Mouse (Mus musculus): ENCODE measurements at regions not wholly inside any gene's neighbourhood (a gene's known extent, or its start where the extent isn't known, plus 50 kb on each side); places are given as distances from the start of the nearest gene placed in this dataset.
"Not testable (repeated sequence)": the region's sequence is repeated elsewhere in the genome, so short reads cannot be mapped to it uniquely, and the experiment has no call there.

DNA sequence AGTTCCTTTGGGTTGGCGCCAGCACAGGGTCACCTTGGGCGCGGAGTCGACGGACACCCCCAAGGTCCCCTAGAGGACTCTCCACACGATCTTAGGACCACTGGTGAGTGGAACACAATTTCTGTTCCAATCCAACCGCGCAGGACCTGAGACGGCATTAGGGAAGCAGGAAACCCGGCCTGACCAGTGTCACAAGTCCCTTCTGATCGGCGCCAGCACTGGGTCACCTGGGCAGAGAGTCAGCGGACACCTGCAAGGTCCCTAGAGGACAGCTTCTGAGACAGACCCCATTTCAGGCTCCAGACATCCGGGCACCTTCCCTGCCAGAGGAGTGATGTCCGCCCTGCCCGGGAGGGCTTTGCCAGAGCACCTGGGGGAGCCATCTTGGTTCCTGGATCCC, 74.2 kb upstream of the Cdh13 start:
- DNase-seq (ENCODE audit: low spot score) = not testable (repeated sequence)

DNA sequence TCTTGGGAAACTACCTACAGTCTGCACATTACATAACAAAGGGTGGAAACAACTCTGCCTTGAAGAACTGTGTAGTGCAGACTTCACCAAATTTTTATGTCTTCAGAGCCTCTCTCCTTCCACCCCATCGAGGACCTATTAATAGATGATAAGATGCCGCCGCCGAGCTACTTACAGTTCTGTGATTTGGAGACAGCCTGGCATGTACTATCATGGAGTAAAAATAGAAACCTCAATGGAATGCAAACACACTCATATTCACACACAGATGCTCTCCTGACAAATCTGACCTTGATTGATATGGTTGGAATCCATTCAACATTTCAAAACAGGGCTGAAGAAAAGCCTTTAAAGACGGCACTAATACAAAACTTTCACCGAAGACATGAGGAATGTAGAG, 92.7 kb upstream of the Cdh13 start:
- DNase-seq (ENCODE audit: low spot score) = peak; percentile 29

DNA sequence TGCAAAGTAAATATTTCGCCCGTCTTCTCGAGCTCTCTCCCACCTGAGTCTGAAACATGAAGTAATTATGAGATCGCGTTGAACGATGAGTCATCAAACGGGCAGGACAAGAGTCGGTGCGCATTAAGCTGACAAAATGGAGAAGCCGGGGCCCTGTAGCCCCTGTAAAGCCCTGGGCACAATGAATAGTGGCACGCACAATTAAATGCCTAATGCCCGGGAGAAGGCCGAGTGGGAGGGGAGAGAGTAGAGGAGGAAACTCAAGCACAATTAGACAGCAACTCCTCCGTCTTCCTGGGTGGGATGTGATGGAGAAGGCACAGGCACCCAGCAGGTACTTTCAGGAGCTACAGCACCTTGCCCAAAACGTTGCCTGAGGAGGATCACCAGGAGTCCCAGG, 94.3 kb upstream of the Cdh13 start:
- no peak for DNase-seq (ENCODE audit: low spot score)

DNA sequence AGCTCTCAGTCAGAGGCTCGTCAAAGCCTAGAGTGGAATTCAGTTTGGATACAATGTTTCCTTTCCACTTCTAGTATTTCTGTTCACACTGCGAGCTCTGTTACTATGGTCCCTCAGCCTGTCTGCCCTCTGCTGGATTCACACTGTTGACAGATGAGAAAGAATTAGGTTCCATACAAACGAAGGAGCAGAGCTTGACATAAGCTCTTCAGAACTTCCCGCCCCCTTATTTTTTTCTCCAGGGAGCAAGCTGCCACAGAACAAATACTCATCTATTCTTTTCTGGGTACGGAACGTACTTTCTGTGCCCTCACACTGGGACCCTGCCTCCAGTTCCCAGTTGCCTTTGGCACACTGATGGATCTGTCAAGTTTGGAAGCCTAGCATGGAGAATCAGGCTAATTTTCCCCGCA, 114.5 kb upstream of the Cdh13 start:
- DNase-seq (ENCODE audit: low spot score) = peak; percentile 16

DNA sequence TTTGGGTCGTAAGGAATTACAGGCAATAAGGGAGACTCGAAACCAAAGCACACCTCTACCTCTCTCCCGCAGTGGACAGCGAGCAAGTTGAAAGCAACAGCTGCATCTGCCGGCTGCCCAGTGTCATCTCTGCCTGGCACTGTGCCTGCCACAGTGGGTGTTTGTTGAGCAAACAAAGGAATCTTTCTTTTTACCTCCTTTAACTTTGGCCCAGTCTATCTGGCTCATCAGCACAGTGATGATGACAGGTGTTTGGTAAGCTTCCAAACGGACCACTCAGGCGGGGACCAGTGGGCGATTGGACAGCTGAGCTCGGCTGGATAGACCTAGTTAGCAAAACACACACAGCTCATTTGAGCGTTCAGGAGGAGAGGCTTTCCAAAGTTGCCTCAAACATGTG, 121.4 kb upstream of the Cdh13 start:
- DNase-seq (ENCODE audit: low spot score) = peak; percentile 6

DNA sequence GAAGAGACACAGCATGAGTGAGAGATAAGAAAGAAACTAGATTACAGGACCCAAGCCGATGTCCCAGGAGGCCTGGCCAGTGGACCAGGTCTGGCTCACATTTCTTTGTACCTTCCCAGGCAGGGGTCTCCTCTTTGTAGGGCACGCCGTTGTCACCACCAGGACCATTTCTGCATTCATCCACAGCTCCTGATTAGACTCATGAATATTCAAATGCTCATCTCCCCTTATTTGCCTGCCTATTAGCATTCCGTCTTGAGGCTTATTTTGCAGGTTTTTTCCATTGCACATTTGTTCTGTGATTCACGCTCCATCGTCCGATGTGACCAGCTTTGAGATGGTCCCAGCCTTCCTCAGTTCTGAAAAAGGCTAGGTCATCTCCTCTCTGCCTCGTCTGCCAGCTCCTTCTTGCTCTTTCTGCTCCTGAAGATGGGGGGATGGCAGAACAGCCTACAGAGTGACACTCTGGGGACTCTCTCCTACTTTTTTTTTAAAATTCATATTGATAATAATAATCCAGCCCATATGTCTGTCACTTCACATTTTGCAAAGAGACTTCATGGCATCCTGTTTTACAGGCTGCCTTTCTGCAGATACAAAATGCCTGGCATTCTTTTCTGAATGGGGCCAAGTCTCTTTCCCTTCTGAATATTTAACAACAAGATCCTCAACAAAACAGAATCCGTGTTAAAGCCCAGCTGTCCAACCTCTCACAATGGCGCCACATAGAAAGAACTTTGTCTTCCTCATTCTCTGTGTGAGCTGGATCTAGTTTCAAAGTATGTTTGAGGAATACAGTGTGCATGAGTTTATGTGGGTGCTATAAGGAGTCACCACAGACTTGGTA, 136.0 kb upstream of the Cdh13 start:
- DNase-seq (ENCODE audit: low spot score) = no peak

DNA sequence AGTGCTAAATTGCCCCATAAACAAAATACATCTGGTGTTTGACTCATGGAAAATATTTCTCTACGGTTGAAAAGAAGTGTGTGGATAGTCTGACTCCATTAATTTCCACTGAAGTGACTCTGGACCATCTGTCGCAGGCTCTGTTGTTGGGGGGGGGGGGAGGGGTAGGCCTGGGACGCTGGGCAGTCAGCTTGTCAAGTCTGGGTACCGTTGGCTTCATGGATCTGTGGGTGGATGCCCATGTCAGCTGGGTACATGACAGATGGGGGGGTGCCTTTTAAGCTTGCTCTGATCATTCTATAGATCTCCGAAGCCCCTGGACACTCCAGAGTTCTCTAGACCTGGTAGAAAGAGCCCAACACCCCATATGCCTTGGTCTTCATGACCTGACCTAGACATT, 139.0 kb upstream of the Cdh13 start:
- DNase-seq (ENCODE audit: low spot score) = no peak

DNA sequence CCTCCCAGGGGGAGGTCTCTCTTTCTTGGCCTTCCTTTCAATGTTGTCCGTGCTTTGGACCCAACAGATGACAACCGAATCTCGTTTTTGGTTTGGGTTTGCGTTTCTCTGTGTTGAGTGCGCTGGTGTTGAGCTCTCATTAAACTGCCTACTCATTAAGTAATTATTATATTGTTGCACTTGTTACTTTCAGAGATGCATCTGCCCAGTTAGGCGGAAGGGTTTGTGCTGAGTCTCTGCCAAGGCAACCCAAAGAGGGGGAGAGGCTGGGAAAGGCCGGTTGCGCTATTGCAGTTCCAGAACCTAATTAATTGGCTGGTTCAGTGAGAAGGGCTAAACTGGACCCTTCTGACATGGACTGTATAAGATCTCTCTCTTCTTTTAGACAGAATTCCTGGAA, 141.2 kb upstream of the Cdh13 start:
- DNase-seq (ENCODE audit: low spot score) = no peak

DNA sequence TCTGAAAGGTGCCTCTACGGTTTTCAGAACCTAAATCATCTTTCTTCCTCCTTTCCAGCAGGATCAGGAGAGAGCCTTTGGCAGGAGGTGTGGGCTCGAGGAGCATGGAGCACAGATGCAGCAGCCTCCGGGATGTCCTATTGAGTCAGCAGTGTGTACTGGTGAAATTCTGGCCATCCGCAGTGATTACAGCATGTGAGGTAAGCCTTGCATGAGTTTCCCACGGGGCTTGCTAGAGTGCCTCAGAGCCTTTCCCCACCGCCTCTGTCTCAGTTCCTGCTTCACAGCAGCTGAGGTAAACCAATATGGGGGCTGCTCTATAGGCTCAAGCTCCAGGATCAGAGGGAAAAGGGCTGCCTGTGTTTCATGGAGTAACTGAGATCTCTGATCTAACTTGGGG, 143.6 kb upstream of the Cdh13 start:
- DNase-seq (ENCODE audit: low spot score) = no peak

DNA sequence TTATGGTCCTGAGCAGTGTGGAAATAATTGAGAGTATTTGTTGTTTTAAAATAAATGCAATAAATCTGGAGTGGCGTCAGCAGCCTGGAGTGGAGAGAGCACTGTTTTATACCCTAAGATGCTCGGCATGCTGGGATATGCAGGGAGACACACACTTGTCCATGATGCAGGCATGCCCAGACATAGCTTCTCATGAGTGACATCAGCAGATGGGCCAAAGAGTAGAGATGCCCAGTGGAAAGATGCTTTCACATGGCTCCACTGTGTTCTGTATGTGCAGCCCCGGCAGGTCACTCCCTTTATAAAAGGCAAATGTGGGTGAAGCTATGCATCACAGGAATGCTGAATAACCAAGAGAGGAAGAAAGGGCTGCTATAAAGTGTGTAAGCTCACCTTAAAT, 145.7 kb upstream of the Cdh13 start:
- DNase-seq (ENCODE audit: low spot score) = no peak

DNA sequence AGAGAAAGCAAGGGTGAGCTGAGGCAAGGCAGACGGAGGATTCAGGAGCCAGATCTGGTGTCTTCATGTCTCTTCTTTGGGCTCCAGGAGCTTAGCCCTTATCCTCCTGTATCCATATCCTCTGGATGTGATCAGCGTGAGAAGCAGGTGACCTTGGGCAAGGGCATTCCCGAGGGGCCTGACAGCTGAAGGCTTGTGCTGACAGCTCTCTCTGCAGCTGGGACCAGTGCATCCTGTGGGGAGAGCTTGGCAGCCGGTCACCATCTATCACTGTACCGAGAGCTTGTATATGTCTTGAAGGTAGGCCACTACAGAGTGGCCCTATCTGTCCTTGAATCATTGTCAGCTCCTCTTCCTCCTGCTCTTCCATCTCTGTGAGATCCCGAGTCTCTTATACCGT, 158.5 kb upstream of the Cdh13 start:
- no peak for DNase-seq (ENCODE audit: low spot score)

DNA sequence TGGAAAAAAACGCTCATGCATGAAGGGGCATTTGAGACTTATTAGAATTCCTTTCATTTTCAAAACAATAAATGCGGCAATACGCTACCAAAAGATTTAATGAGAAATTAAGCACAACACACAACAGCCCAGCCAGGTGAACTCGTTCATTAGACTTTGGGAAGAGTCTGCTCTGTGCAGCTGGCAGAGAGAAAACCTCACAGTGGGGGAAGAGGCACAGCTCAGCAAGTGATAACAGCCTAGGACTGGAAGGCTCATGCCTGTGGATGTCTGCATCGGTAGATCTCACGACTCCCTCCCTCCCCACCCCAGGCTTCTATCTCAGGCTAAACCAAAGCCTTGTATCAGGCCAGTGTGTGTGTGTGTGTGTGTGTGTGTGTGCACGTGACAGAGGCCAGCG, 169.3 kb upstream of the Cdh13 start:
- DNase-seq (ENCODE audit: low spot score) = no peak

DNA sequence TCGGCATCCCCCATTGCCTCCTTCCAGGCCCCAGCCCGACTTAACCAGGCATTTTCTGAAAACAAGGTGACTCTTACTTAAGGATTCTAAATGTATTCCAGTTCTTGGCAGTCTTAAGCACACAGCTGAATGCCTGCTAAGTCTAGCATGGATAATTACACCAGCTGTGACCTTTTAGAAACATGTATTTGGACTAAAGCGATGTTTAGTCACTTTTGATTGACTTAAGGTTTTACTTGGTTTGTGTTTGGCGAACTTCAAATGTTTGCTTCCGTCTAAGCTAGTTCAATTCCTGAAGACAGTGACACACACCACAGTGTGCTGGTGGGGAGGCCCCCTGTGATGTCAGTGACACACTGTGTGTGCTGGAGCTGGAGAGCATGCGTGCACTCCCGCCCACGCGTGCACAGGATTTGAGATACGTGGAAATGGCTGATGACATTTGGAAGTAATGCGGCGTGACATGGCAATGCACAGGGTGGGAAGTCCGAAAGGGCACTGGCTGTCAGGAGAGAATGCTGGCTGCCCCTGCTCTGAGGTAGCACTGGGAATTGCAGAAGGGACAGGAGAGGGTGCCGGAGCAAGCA, 179.0 kb upstream of the Cdh13 start:
- peak; percentile 8 for DNase-seq (ENCODE audit: low spot score)

DNA sequence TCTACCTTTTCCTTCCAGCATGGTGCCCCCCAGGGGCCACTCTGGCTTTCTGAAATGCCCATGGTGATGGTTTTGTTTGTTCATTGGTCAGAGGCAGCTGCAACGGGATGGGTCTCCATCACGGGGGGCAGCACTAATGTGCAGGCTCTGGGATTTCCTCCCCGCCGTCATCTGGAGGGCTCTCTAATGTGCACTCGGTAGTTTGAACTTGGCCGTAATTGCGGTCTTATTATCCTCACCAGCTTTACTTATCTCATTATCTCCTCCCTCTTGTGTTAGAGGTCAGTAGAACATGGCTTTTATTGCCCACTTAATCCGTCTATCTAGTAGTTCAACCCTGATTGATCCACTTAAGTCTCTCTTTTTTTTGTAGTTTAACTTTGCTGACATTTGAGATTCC, 182.2 kb upstream of the Cdh13 start:
- no peak for DNase-seq (ENCODE audit: low spot score)

DNA sequence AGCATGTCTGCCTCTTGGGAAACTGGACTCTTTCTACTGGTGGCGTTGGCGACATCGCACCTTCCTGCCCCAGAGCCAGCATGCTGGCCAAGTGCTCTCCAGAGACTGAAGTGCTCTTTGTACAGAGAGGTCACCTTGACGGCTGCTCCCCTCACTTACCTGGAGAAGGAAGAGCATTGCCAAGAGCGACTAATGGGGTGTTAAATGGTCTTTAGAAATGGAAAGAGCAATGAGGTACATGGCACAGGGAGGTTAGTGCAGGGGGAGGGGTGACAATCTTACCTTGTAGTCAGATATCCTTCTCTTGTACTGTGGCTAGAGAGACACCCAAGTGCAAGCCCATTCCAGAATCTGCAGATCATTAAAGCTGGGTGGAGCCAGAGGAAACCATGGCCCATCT, 220.8 kb upstream of the Cdh13 start:
- no peak for DNase-seq (ENCODE audit: low spot score)

DNA sequence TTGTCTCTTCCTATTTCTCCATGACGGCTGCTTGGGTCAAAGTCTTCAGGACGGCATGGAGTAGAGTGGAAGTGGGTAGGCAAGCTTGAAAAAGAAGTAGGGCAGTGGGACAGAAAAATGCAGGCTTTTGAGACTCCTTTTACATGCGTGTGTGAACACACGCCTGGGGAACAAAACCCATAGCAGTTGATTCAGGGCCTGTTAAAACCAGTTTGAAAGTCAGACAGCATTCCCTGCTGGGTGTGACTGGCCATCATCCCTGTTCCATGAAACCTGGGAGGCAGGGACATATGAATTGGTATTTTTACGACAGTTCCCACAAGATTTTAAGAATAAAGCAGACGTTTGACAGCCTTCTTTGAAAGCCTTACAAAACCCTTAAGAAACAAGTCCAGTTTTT, 226.8 kb upstream of the Cdh13 start:
- DNase-seq (ENCODE audit: low spot score) = no peak

DNA sequence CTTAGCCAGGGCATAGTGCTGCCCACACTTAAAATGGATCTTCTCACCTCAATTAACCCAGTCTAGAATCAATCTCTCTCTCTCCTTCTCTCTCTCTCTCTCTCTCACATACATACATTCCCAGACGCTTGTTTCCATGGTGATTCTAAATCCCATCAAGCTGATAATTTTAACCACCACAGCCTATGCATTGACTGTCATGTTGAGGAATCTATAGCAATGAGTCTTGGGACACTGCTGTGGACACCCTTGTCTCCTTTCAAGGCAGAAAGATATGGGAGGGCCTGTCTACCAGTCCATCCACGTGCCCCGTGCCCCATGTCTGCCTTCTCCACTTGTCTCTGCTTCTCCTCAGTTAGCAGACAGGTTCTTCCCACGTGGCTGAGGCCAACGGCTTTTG, 228.0 kb upstream of the Cdh13 start:
- no peak for DNase-seq (ENCODE audit: low spot score)

DNA sequence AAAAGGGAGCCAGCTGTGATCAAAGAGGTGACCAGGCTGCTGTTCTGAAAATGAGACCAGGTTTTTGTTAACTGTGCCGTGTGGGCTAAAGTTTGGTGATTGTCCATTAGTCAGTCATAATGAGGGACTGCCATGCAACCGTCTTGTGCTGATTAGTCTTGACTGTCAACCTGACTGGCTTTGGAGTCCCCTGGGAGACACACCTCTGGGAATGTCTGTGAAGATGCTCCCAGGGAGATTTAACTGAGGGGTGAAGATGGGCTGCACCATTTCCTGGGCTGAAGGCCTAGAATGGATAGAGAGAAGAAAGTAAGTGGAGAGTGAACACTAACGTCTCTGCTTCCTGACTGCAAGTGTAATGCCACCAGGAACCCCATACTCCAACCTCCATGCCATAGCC, 233.1 kb upstream of the Cdh13 start:
- no peak for DNase-seq (ENCODE audit: low spot score)

DNA sequence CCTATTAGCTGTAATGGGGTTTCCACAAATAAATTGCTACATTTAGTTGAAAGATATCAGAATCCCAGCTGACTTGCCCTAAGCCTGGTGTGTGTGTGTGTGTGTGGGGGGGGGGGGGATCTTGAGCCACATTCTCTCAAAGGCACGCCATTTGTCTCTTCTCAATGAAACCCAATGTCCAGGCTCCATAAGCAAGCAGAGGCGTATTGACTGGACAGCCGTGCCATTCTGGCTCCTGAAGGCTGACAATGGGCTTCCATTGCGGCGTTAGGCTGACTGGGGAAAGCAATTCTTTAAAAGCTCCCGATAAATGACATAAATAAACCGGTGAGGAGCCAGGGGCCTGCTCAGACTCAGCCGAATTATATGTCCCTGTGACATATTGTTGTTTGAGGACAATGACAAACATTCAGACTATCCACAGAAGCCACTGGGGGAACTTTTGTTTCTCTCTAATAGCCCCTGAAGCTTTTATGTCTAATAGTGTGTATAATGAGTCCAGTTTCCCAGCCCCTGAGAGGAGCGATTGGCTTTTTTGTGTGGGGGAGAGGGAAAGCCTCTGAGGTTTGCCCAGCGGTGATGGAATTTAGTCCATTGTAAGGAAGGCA, 240.6 kb upstream of the Mphosph6 start:
- DNase-seq (ENCODE audit: low spot score) = no peak

DNA sequence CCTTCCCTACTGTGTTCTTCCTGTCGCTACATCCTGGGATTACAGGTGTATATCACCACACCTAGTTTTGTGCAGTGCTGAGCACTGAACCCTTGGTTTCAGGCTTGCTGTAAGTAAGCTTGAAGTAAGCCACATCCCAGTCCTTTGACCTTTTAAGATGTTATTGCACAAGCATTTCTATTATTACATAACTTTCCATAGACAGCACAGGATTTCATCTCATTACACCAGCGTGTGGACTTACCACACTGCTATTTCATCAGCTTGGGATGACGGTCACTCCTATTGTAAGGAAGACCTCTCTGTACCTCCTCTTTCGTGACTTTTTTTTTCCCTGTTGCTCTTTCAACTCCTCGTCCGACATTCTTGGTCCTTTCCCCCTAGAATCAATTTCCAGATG, 239.5 kb upstream of the Mphosph6 start:
- no peak for DNase-seq (ENCODE audit: low spot score)

DNA sequence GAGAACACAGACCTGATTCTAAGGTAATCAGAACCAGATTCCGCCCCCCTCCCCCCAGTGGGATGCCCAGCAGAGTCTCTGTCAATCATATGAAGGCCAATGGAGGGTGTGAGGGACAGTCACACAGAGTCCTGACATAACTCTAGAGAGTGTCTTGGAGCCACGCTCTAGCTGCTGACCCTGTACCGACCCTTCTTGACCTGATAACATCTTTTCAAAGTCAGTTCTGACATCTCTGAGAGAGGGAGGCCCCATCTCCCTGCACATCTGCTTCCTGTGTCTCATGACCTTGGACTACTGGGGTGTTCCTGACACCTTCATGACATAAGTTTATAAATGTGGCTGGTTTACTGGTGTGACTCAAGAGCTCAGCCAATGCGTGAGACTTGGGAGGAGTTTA, 236.1 kb upstream of the Mphosph6 start:
- no peak for DNase-seq (ENCODE audit: low spot score)

DNA sequence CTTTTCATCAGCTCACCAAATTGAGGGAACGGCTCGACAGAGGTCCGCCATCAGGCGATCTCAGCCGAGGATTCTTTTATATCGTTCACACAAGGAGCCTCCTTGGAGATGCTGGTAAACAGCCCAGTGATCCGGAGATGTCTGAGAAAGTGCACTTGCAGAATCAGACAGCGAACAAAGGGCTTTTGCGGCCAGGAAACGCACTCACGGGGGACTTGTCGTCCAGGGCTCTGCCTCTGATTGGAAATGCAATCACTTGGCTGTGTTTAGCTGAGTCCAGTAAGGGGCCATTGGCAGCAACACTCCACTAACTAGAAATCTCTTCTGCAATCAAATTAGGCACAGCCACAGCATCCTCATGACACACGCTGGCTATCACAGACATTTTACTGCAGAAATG, 232.3 kb upstream of the Mphosph6 start:
- DNase-seq (ENCODE audit: low spot score) = no peak

DNA sequence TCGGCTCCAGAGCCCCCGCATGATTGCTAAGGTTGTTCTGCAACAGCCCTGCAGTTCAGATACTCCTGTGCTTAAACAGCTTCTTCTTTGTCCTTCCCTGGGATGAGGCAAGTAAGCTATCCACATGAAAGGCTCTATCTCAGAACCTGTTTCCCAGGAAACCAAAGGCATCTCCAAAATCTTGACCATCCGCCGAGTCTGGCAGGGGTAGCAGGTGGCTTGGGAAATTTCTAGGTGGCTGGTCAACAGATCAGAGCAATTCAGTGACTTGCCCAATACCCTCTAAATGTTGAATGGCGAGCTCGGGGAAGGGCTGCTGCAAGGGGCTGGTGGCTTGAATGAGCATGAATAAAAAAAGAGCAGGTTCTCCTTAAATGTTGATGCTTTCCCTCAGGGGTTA, 229.7 kb upstream of the Mphosph6 start:
- no peak for DNase-seq (ENCODE audit: low spot score)

Measured in left cerebral cortex, adult 11 months (tissue).